Mouse (Mus musculus) limb, embryonic 11.5 days (tissue): ENCODE data around the gene Prss30. TPM values are rescaled to one million over a fixed set of nuclear protein-coding genes. Genes with fewer than 3 reads are reported as not detected.

ENCODE experiments used
- ATAC-seq: fragments of 200-750 bp; cut with Nextera tagmentation; 2 replicates; pipeline ENCODE4 v1.8.0; 2017; ENCODE audit warnings: low read depth; ENCODE audit not compliant: insufficient number of reproducible peaks, low FRiP score, low TSS enrichment
- DNase-seq: peaks from one replicate; pipeline ENCODE4 v3.0.0-alpha.2; 2015; ENCODE audit warnings: low spot score
- H3K27ac ChIP-seq: fragments of 300-500 bp; sonication (generic); replicated peaks from 2 replicates; pipeline ENCODE4 v1.5.1; 2014; ENCODE audit warnings: low read depth, mild to moderate bottlenecking, low read length
- H3K27me3 ChIP-seq: fragments of 300-500 bp; sonication (generic); 2 replicates; pipeline ENCODE4 v1.6.1; 2014; ENCODE audit warnings: mild to moderate bottlenecking, low read length, mixed read lengths; ENCODE audit not compliant: control insufficient read depth, insufficient read depth
- H3K36me3 ChIP-seq: fragments of 300-500 bp; sonication (generic); 2 replicates; pipeline ENCODE4 v1.6.1; 2014; ENCODE audit warnings: mild to moderate bottlenecking, low read length, moderate library complexity, mixed read lengths; ENCODE audit not compliant: control insufficient read depth, insufficient read depth
- H3K4me1 ChIP-seq: fragments of 300-500 bp; sonication (generic); 2 replicates; pipeline ENCODE4 v1.6.1; 2014; ENCODE audit warnings: low read length, mixed read lengths; ENCODE audit not compliant: control insufficient read depth, insufficient read depth
- H3K4me2 ChIP-seq: fragments of 300-500 bp; sonication (generic); 2 replicates; pipeline ENCODE4 v1.6.1; 2014; ENCODE audit warnings: low read depth, mild to moderate bottlenecking, moderate library complexity; ENCODE audit not compliant: severe bottlenecking
- H3K4me3 ChIP-seq: fragments of 300-500 bp; sonication (generic); 2 replicates; pipeline ENCODE4 v1.5.1; 2014; ENCODE audit warnings: low read depth, low read length
- H3K9ac ChIP-seq: fragments of 300-500 bp; sonication (generic); 2 replicates; pipeline ENCODE4 v1.6.1; 2014; ENCODE audit warnings: mild to moderate bottlenecking, low read length
- H3K9me3 ChIP-seq: fragments of 300-500 bp; sonication (generic); 2 replicates; pipeline ENCODE4 v1.6.1; 2016; ENCODE audit warnings: low read length; ENCODE audit not compliant: control insufficient read depth
- WGBS: fragments of 180-500 bp; shearing (Covaris S2); extraction: QIAGEN DNeasy Blood & Tissue Kit; methylation state at CpG from one replicate; pipeline ENCODE4 v1.1.7; 2014; 5-methylcytosine and 5-hydroxymethylcytosine counted together
- polyA plus RNA-seq: library from polyadenylated mRNA; unstranded; fragments of >200 nt; fragmentation: Nextera tagmentation; extraction: Ambion mirVana; gene quantifications from 2 replicates; pipeline ENCODE4 v1.2.1, GENCODE M21; 2014

Gene Prss30
- not detected in 2 replicates for polyA plus RNA-seq

DNA sequence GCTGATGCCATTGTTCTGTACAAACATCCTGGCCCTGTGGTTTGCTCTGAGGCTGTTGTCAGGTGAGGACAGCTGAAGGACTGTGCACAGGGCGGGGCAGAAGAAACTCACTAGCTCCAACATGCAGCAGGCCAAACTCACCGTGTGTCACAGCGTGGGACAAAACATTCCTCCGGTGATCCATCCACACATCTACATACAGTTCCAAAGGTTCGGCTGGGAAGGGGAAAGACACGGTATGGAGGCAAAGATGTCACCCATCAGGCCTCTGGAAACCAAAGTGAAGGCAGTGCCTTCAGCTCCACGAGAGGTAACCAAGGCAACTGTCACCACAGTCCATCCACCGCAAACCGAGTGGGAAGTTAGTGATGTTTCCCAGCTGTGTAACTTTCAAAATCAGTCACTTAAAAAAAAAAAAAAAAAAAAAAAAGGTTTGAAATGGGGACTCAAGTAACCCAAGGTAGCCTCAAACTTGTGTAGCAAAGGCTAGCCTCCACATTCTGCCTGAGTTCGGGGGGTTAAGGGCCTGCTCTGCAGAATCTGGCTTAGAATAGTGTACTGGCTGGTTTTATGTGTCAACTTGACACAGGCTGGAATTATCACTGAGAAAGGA, at the start of gene Prss30:
Gene Prss30 (minus strand): TSS at position 270 of the 613 bp plus-strand sequence.
- Histone ChIP-seq H3K27ac (no peak within 1 kb of the TSS), H3K4me2 (no peak within 1 kb of the TSS), H3K9me3 (no peaks in the 10 kb centered on the region), H3K4me3 (no peak within 1 kb of the TSS), H3K4me1 (no peaks in the 10 kb centered on the region), H3K36me3 (no peaks in the 10 kb centered on the region), H3K9ac (no peak within 1 kb of the TSS), H3K27me3 (no peaks in the 10 kb centered on the region)
- ATAC-seq (no peak), DNase-seq (no peak)
- 88% methylated on average over 10 of the region's 10 CpGs for WGBS

- WGBS, result 82% methylated on average over 7 of the region's 7 CpGs
- ATAC-seq, result no peak
- no peaks in the 10 kb centered on the region for H3K27me3 ChIP-seq
- no peak overlapping the region for H3K9ac ChIP-seq
- H3K4me1 ChIP-seq, result no peaks in the 10 kb centered on the region
- no peaks in the 10 kb centered on the region for H3K9me3 ChIP-seq
- no peak overlapping the region for H3K27ac ChIP-seq
- no peaks in the 10 kb centered on the region for H3K36me3 ChIP-seq
- DNase-seq, result no peak
- no peak overlapping the region for H3K4me3 ChIP-seq
- no peak overlapping the region for H3K4me2 ChIP-seq
Measured at GRCm38 (mm10) chr17:24029477-24029876, 49.1 kb upstream of the Prss30 start.

GRCm38 (mm10) chr17:24021375-24022199, 41.2 kb upstream of the Prss30 start:
- Histone ChIP-seq H3K4me1 (no peaks in the 10 kb centered on the region), H3K4me3 (no peak overlapping the region), H3K9ac (no peak overlapping the region), H3K27ac (no peak overlapping the region), H3K27me3 (no peaks in the 10 kb centered on the region), H3K4me2 (no peak overlapping the region), H3K36me3 (no peaks in the 10 kb centered on the region), H3K9me3 (no peaks in the 10 kb centered on the region)
- DNase-seq, result no peak
- WGBS, result 80% methylated on average over 5 of the region's 5 CpGs
- no peak for ATAC-seq

GRCm38 (mm10) chr17:24020696-24021095, 40.3 kb upstream of the Prss30 start:
- DNase-seq (no peak), ATAC-seq (no peak)
- no peaks in the 10 kb centered on the region for H3K4me1 ChIP-seq
- no peaks in the 10 kb centered on the region for H3K27me3 ChIP-seq
- H3K9ac ChIP-seq, result no peak overlapping the region
- no peak overlapping the region for H3K27ac ChIP-seq
- no peaks in the 10 kb centered on the region for H3K9me3 ChIP-seq
- WGBS, result 56% methylated on average over 6 of the region's 6 CpGs
- H3K36me3 ChIP-seq, result no peaks in the 10 kb centered on the region
- H3K4me3 ChIP-seq, result no peak overlapping the region
- no peak overlapping the region for H3K4me2 ChIP-seq

DNA sequence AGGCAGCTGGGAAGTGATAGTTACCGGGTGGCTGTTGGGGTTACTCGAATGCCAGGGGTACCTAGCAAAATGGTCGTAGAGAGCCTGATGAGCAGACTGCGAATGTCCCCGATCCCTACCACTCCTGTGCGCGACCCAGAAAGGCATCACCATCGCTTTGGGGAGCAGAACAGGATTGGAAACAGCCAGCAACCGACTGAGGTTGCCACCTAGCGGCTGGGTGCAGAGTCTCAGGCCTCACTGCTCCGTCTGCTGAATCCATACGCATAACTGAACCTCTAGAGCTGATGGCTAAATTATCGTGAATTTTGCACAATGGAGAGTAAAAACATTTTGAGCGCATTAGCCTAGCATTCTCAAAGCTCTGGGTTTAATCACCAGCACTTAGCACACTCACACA, 35.4 kb upstream of the Prss30 start:
- Histone ChIP-seq H3K27ac (no peak overlapping the region), H3K9me3 (no peaks in the 10 kb centered on the region), H3K36me3 (no peaks in the 10 kb centered on the region), H3K27me3 (no peaks in the 10 kb centered on the region), H3K4me2 (no peak overlapping the region), H3K4me3 (no peak overlapping the region), H3K9ac (no peak overlapping the region), H3K4me1 (no peaks in the 10 kb centered on the region)
- ATAC-seq (no peak), DNase-seq (peak; percentile 42)
- 27% methylated on average over 14 of the region's 14 CpGs for WGBS

- WGBS, result 85% methylated on average over 5 of the region's 5 CpGs
- H3K4me2 ChIP-seq, result no peak overlapping the region
- no peaks in the 10 kb centered on the region for H3K36me3 ChIP-seq
- H3K27me3 ChIP-seq, result no peaks in the 10 kb centered on the region
- ATAC-seq (no peak), DNase-seq (no peak)
- no peak overlapping the region for H3K9ac ChIP-seq
- H3K9me3 ChIP-seq, result no peaks in the 10 kb centered on the region
- H3K4me3 ChIP-seq, result no peak overlapping the region
- no peaks in the 10 kb centered on the region for H3K4me1 ChIP-seq
- no peak overlapping the region for H3K27ac ChIP-seq
Measured at GRCm38 (mm10) chr17:24014433-24014965, 34.1 kb upstream of the Prss30 start.

DNA sequence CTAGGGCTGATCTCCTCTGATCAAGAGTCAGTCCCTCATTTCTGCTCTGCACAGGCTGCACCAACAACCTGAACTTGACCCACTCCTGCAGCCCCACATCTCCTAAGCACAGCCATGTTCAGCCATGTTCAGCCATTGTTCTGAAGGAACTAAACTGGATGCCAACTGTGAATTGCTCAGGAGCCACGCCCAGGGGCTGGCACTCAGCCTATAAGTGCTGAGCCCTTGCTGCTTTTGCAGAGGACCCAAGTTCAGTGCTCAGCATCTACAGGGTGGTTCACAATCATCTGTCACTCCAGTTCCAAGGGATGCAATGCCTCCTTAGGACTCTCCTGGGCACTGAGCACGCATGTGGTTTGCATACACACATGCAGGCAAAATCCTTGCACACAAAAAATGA, 32.6 kb upstream of the Prss30 start:
- WGBS, result 86% methylated on average over 2 of the region's 2 CpGs
- H3K9me3 ChIP-seq, result no peaks in the 10 kb centered on the region
- ATAC-seq, result no peak

GRCm38 (mm10) chr17:24009617-24010016, 29.3 kb upstream of the Prss30 start:
- no peak for ATAC-seq
- H3K27me3 ChIP-seq, result no peaks in the 10 kb centered on the region
- no peaks in the 10 kb centered on the region for H3K4me1 ChIP-seq
- no peak for DNase-seq
- no peak overlapping the region for H3K4me2 ChIP-seq
- no peak overlapping the region for H3K9ac ChIP-seq
- WGBS, result 55% methylated on average over 5 of the region's 5 CpGs
- H3K9me3 ChIP-seq, result no peaks in the 10 kb centered on the region; the same call in 1 of the 2 replicates
- H3K4me3 ChIP-seq, result no peak overlapping the region
- no peaks in the 10 kb centered on the region for H3K36me3 ChIP-seq
- no peak overlapping the region for H3K27ac ChIP-seq

More for the DNA sequence above, 32.6 kb upstream of the Prss30 start:
- no peak overlapping the region for H3K27ac ChIP-seq
- no peak overlapping the region for H3K4me2 ChIP-seq
- no peak for DNase-seq
- H3K36me3 ChIP-seq, result no peaks in the 10 kb centered on the region
- no peak overlapping the region for H3K9ac ChIP-seq
- H3K4me1 ChIP-seq, result no peaks in the 10 kb centered on the region
- H3K4me3 ChIP-seq, result no peak overlapping the region
- H3K27me3 ChIP-seq, result no peaks in the 10 kb centered on the region
